Mouse (Mus musculus) kidney, embryonic 14.5 days (tissue): Measurements from ENCODE around the gene 2610001J05Rik. TPM values are rescaled to one million over a fixed set of nuclear protein-coding genes. Genes with fewer than 3 reads are reported as not detected.
A peak's percentile ranks its signal among the peaks of the same experiment; 100 is the strongest.

Experiments
- ATAC-seq: fragments of 200-750 bp; cut with Nextera tagmentation; 2 replicates; pipeline ENCODE4 v1.8.0; 2017; ENCODE audit warnings: moderate number of reproducible peaks, mild to moderate bottlenecking, moderate TSS enrichment, moderate library complexity; ENCODE audit not compliant: low FRiP score, low TSS enrichment
- H3K27ac ChIP-seq: fragments of 300-500 bp; sonication (generic); 2 replicates; pipeline ENCODE4 v1.5.1; 2014; ENCODE audit warnings: low read depth, mild to moderate bottlenecking, low read length, moderate library complexity, mixed read lengths
- H3K27me3 ChIP-seq: fragments of 300-500 bp; sonication (generic); 2 replicates; pipeline ENCODE4 v1.6.1; 2014; ENCODE audit warnings: mild to moderate bottlenecking, low read length; ENCODE audit not compliant: control insufficient read depth, insufficient read depth
- H3K36me3 ChIP-seq: fragments of 300-500 bp; sonication (generic); 2 replicates; pipeline ENCODE4 v1.6.1; 2014; ENCODE audit warnings: low read length, mixed read lengths; ENCODE audit not compliant: control insufficient read depth, insufficient read depth
- H3K4me1 ChIP-seq: fragments of 300-500 bp; sonication (generic); 2 replicates; pipeline ENCODE4 v1.6.1; 2014; ENCODE audit warnings: low read length, mixed read lengths; ENCODE audit not compliant: control insufficient read depth, insufficient read depth
- H3K4me2 ChIP-seq: fragments of 300-500 bp; sonication (generic); replicated peaks from 2 replicates; pipeline ENCODE4 v1.6.1; 2014; ENCODE audit warnings: low read depth, mild to moderate bottlenecking, low read length
- H3K4me3 ChIP-seq: fragments of 300-500 bp; sonication (generic); 2 replicates; pipeline ENCODE4 v1.5.1; 2014; ENCODE audit warnings: mild to moderate bottlenecking, low read length
- H3K9ac ChIP-seq: fragments of 300-500 bp; sonication (generic); 2 replicates; pipeline ENCODE4 v1.6.1; 2014; ENCODE audit warnings: low read depth, mild to moderate bottlenecking, low read length, moderate library complexity
- H3K9me3 ChIP-seq: fragments of 300-500 bp; sonication (generic); 2 replicates; pipeline ENCODE4 v1.6.1; 2016; ENCODE audit warnings: low read length; ENCODE audit not compliant: control insufficient read depth
- WGBS: fragments of 180-500 bp; shearing (Covaris S2); extraction: QIAGEN DNeasy Blood & Tissue Kit; methylation state at CpG from one replicate; pipeline ENCODE4 v1.1.7; 2014; 5-methylcytosine and 5-hydroxymethylcytosine counted together
- polyA plus RNA-seq: library from polyadenylated mRNA; unstranded; fragments of >200 nt; fragmentation: Nextera tagmentation; extraction: Ambion mirVana; gene quantifications from 2 replicates; pipeline ENCODE4 v1.2.1, GENCODE M21; 2014

2610001J05Rik gene
- polyA plus RNA-seq, 1 experiment from 2014 or later: 69.6 TPM

GRCm38 (mm10) chr6:13837916-13838676, 33.2 kb downstream of the 2610001J05Rik start:
- Histone ChIP-seq H3K4me3 (peak overlapping the region; percentile 47), H3K4me2 (peak overlapping the region; percentile 75), H3K4me1 (no peaks in the 10 kb centered on the region), H3K9ac (peak overlapping the region; percentile 64), H3K36me3 (no peaks in the 10 kb centered on the region), H3K27ac (peak overlapping the region; percentile 67; the same call in 1 of the 2 replicates), H3K27me3 (0 out of 2 replicates have a peak, but pooled peaks cover 4% of the 10 kb centered on the region), H3K9me3 (no peaks in the 10 kb centered on the region)
- peak; percentile 2; the same call in 1 of the 2 replicates for ATAC-seq
- WGBS: 2% methylated on average over 19 of the region's 19 CpGs

GRCm38 (mm10) chr6:13836967-13837570, 34.2 kb downstream of the 2610001J05Rik start:
- Histone ChIP-seq H3K9ac (no peak overlapping the region), H3K9me3 (no peaks in the 10 kb centered on the region), H3K4me1 (no peaks in the 10 kb centered on the region), H3K4me2 (no peak overlapping the region), H3K27me3 (0 out of 2 replicates have a peak, but pooled peaks cover 4% of the 10 kb centered on the region), H3K36me3 (no peaks in the 10 kb centered on the region), H3K27ac (no peak overlapping the region), H3K4me3 (no peak overlapping the region)
- 79% methylated on average over 3 of the region's 3 CpGs for WGBS
- ATAC-seq: no peak

- Histone ChIP-seq H3K27me3 (0 out of 2 replicates have a peak, but pooled peaks cover 4% of the 10 kb centered on the region), H3K9ac (no peak overlapping the region), H3K4me3 (no peak overlapping the region), H3K4me1 (no peaks in the 10 kb centered on the region), H3K36me3 (no peaks in the 10 kb centered on the region), H3K9me3 (no peaks in the 10 kb centered on the region), H3K4me2 (no peak overlapping the region), H3K27ac (no peak overlapping the region)
- 61% methylated on average over 17 of the region's 17 CpGs for WGBS
- ATAC-seq: no peak
These were observed 35.3 kb downstream of the 2610001J05Rik start for GRCm38 (mm10) chr6:13835720-13836665.

GRCm38 (mm10) chr6:13832770-13833169, 38.5 kb downstream of the 2610001J05Rik start:
- WGBS: 73% methylated on average over 2 of the region's 2 CpGs
- H3K27ac ChIP-seq: no peak overlapping the region
- no peak for ATAC-seq
- H3K9me3 ChIP-seq: no peaks in the 10 kb centered on the region
- H3K27me3 ChIP-seq: 0 out of 2 replicates have a peak, but pooled peaks cover 4% of the 10 kb centered on the region
- H3K4me1 ChIP-seq: no peaks in the 10 kb centered on the region
- no peak overlapping the region for H3K4me3 ChIP-seq
- no peak overlapping the region for H3K4me2 ChIP-seq
- H3K36me3 ChIP-seq: no peaks in the 10 kb centered on the region
- H3K9ac ChIP-seq: no peak overlapping the region

- WGBS: 73% methylated on average over 1 of the region's 1 CpGs
- Histone ChIP-seq H3K4me2 (no peak overlapping the region), H3K4me3 (no peak overlapping the region), H3K27ac (no peak overlapping the region), H3K4me1 (no peaks in the 10 kb centered on the region), H3K27me3 (no peaks in the 10 kb centered on the region), H3K9ac (no peak overlapping the region), H3K9me3 (no peaks in the 10 kb centered on the region), H3K36me3 (no peaks in the 10 kb centered on the region)
- no peak for ATAC-seq
These were observed 42.4 kb downstream of the 2610001J05Rik start for GRCm38 (mm10) chr6:13828877-13829276.

Other genes with a start within 250 kb of the 2610001J05Rik start
- 17.9 and 24.7 TPM in 2 replicates for gene Bmt2, start 193.6 kb downstream of the 2610001J05Rik start, polyA plus RNA-seq
- 1.2 and 1.3 TPM in 2 replicates for gene Gpr85, start 31.6 kb downstream of the 2610001J05Rik start, polyA plus RNA-seq